Mouse (Mus musculus): Measurements from ENCODE around the gene Pcbp4.

The Pcbp4 gene

DNA sequence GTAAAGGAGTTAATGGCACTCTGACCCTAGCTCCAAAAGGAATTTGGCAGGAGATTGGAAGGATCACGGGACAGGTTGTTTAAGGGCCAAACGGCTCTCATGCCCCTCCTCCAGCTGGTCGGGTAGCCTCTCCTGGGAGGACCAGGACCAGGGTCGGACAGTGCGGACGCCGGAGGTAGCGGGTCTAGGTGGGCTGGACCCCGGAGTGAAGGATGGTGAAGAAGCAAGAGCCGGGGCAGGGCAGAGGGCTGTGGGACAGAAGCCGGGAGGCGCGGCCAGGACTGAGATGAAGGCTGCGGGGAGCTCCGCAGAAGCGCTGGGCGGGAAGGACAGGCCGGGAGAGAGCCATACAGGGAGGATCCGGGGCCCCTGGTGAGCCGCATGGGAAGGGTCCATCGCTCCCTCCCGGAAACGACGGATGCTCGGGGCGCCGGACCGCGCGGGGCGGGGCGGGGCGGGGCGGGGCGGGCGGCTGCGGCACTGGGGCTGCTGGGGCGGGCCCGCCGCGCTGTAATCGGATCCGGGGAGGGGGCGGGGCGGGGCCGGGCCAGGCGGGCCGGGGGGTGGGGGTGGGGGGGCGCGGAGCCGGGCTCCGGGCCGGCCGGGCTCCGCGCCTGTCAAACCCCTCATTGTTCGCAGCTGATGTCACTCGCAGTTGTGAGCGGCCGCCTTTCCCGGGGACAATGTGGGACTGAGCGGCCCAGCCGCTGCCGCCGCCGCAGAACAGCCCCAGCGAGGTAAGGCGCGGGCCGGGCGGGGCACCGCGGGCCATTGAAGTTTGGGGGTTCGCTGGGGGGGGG is at the start of gene Pcbp4:
Gene Pcbp4 (plus strand): TSS at position 21 of the 800 bp plus-strand sequence.
- DNase-seq = peak; percentile 77 to 84

DNA sequence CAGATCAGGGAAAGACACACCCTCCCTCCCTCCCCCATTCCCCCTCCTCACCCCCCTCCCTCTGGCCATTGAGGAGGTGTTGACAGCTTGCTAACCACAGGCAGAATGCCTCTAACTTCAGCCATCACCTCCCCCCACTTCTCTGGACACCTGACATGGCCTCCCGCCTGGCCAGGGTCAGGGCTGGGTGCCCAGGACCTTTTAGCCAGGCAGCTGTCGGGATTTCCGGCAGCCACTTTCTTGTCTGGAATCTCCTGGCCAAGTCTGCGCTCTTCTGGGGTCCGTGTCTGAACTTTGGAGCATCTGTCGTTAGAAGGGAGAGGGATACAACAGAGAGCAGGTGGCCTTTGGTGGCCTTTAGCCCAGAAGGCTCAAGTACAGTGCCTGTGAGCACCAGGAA is 47.8 kb upstream of the Pcbp4 start:
- DNase-seq = peak; percentile 51 to 73

- DNase-seq = peak; percentile 55 to 58
Observed at GRCm38 (mm10) chr9:106406443-106407078, 46.5 kb upstream of the Pcbp4 start.

GRCm38 (mm10) chr9:106409096-106409495 is 44.0 kb upstream of the Pcbp4 start:
- no peak for DNase-seq

GRCm38 (mm10) chr9:106410086-106410650 is 42.9 kb upstream of the Pcbp4 start:
- no peak for DNase-seq

DNA sequence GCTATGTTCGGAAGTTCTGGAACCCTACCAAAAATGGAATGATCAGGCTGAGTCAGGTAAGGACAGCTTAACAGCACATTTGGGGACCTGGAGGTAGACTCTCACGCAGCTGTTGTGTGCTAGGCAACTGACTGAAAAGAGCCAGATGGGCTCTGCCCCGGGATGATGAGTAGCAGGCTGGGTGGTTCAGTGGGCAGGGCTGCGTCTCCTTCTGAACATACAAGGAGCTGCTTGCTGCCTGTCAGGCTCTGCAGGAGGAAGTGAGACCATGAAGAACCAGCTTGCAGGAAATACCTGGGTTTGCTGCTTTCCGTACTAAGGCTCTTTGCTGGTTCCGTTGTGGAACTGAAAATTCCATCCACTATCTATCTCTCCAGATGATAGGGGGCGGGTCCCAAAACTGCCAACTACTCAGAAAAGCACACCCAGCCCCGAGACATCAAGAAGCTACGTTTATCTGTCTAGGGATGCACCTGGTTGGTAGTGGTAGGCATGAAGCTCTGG is 41.9 kb upstream of the Pcbp4 start:
- DNase-seq = no peak

GRCm38 (mm10) chr9:106411729-106412128 is 41.4 kb upstream of the Pcbp4 start:
- no peak for DNase-seq

- DNase-seq = no peak
Observed at GRCm38 (mm10) chr9:106412210-106412609, 40.9 kb upstream of the Pcbp4 start.

GRCm38 (mm10) chr9:106413606-106414005 is 39.5 kb upstream of the Pcbp4 start:
- no peak for DNase-seq

GRCm38 (mm10) chr9:106416826-106417225 is 36.3 kb upstream of the Pcbp4 start:
- DNase-seq = no peak

GRCm38 (mm10) chr9:106417841-106418625 is 35.1 kb upstream of the Pcbp4 start:
- peak; percentile 90 to 94 for DNase-seq

DNA sequence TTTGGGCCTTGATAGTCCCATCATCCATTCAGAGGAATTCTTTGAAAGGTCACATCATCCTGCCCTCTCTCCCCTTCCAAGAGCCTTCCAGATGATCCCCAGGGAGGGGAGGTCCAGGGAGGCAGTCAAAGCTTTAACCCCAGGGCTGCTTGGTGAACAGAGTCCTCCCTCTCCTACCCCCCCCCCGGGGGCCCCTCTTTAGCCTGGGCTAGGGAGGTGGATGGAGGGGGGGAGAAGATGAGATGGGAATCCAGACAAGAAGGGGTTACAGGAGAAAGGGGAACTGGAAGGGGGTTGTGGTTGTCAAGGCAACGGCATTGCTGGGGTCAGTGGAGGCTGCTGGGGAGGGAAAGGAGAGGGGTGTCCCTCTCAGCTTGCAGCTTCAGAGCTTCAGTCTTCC is 32.5 kb upstream of the Pcbp4 start:
- peak in 1 of 2 experiments; percentile 25 for DNase-seq

GRCm38 (mm10) chr9:106421033-106421864 is 31.8 kb upstream of the Pcbp4 start:
- DNase-seq = peak in 1 of 2 experiments; percentile 32

- peak; percentile 86 to 92 for DNase-seq
Observed at GRCm38 (mm10) chr9:106421865-106422160, 31.3 kb upstream of the Pcbp4 start.

GRCm38 (mm10) chr9:106428719-106429220 is 24.3 kb upstream of the Pcbp4 start:
- DNase-seq = no peak

DNA sequence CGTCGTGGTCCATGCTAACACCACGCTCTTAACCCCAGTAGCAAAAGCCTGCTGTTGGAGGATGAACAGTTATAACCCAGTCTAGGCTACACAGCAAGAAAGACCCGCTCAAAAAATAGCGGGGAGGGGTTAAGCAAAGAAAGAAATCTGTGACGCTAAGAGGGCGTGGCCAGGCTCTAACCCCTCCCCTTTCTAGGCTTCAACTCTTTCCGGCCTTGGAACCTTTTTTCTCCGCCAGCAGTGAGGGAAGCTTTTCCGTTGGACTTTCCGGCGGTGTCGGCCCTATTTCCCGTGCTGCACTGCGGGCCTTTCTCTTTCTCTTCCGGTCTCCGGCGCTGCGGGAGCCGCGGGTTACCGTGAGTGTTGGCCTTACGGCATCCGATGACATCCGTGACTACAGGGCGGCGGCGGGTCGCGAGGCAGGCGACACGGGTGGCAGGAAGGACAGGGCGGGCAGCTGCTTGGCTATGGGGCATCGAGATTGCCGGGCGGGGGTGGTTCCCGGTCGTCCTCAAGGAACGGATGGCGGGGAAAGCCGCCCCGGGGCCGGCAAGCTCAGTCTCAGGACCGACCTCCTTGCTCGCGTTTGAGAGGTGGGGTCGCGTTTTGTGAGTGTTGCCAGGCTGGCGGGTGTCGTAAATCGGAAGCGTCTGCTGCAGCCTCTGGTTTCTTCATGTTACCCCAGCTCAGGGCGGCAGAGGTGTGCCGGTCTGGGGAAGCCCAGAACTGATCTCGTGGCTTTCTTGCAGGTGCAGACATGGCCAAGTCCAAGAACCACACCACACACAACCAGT is 23.7 kb upstream of the Pcbp4 start, which contains the start of gene Rpl29:
Gene Rpl29 (plus strand): TSS at position 234 of the 794 bp plus-strand sequence.
- DNase-seq = peak; percentile 97

DNA sequence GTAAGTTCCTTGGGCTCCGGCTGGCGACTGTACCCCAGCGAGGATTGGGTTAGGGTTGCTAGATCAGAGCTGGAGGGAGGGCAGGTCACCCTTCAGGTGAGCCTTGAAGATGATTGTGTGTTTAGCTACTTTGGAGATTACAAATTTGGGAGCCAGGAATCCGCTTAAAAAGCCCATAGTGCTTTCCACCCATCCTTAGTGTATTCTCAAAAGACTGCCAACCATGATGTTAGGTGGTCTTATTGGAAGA is 23.2 kb upstream of the Pcbp4 start:
- DNase-seq = no peak

DNA sequence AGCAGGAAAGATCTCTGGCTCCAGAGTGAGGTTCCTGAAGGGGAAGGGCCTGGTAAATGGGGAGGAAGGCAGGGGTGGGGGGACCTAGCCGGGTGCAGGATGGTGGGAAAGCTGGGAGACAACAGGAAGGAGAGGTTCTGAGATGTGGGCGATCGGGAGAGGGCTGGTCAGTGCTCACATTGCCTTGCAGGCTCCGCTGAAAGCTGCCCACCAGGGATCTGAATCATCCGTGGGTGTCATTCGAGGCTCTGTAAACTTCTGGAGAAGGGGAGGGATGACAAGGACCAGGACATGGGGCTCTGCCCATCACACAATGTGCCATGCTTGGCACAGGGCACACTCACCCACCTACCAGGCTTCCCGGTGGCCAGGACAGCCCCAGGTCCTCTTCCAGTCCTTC is 19.7 kb upstream of the Pcbp4 start:
- DNase-seq = no peak

DNA sequence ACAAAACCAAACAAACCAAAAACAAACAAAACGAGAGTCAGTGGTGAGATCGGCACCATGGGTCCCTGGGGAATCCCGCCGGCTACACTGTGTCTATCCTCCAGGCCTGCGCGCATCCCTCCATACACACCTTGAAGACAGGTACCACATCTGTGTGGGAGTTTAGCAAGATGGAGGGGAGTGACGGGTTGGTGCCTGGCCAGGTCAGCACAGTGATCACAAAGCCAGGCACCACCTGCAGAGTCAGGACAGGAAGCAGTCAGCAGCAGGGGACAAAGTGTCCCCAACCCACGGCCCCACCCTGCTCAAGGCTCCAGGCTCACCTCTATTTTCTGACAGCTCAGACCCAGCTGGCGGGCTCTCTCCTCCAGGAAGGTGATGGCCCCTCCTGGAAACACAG is 16.5 kb upstream of the Pcbp4 start:
- no peak for DNase-seq

DNA sequence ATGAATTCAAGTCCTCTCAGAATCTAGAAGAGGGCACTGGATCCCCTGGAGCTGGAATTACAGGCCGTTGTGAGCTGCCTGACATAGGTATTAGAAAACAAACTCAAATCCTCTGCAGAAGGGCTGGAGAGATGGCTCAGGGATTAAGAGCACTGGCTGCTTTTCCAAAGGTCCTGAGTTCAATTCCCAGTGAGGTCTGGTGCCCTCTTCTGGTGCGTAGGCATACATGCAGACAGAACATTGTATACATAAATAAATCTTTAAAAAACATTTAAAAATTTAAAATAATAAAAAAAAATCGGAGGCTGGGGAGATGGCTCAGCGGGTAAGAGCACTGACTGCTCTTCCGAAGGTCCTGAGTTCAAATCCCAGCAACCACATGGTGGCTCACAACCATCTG is 10.4 kb upstream of the Pcbp4 start:
- DNase-seq = no peak

DNA sequence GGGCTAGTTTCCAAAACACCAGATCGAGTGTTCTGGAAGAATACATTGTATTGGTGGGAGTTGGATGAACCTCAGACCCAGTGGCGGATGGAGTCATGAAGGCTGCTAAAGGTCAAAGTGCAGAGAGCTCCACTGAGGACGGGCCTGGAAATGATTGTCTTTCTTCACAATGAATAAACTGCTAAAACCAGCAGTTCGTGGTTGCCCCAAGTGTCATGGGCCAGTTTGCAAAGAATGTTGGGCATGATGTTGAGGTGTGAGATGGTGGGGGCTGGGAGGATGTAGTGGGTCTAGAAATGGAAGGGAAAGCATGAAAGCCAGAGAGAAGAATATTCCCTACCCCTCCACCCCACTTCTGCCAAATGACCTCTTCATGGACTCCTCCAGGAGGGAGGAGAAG is 8.3 kb upstream of the Pcbp4 start:
- no peak for DNase-seq

Measured in kidney, postnatal 4 days (tissue).